Mouse (Mus musculus) embryonic stem cell, embryonic (primary cell): Measurements from ENCODE around the gene Tmem8b.

Experiments used
- CTCF ChIA-PET, 4 experiments: fragments of 300-600 bp in 2 of 4; fragments of 350-600 bp in 2 of 4; sonication (Branson Sonifier 250); formaldehyde crosslinking; loops; one replicate each; lab custom pipeline; 2022; ENCODE audit warnings: inconsistent platforms in 2 of 4; lab: Charles Lee
- POLR2A ChIA-PET, 4 experiments: fragments of 300-600 bp in 2 of 4; fragments of 350-600 bp in 2 of 4; sonication (Branson Sonifier 250); formaldehyde crosslinking; loops; one replicate each; lab custom pipeline; 2022; ENCODE audit warnings: antibody characterized with exemption in 4 of 4, inconsistent platforms in 1 of 4; lab: Charles Lee

The Tmem8b gene

GRCm38 (mm10) chr4:43726228-43726993 lies 57.6 kb downstream of the Tmem8b start:
- ChIA-PET POLR2A (interaction anchor here in 3 of 4 experiments (0.6 to 1.6 kb wide), 7 partner anchors 13 to 286 kb away, joined by 3 to 5 read pairs (median 4); no protein-coding TSS in a partner anchor), CTCF (interaction anchor here (0.5 to 2.6 kb wide), 15 partner anchors 12 to 1238 kb away, joined by 3 to 10 read pairs (median 4); no protein-coding TSS in a partner anchor)

DNA sequence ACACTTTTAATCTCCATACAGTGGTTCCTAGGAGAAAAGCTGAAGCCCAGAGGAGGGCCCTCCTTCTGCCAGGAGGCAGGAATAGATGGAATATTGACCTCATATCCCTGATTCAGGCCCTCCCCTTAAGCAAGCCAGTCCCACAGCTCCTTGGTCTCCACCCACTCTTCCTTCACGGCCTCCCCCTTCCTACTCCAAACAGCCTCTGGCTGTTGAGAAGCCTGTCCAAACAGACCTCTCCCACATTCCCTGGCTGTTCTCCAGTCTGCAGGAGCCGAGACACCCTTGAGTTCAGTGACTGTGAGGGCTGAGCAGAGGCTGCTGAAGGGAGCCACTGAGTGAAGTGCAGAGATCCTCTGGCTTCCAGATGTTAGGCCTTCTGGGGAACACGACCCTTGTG lies 58.2 kb downstream of the Tmem8b start, which contains the start of gene Hrct1:
Gene Hrct1, plus strand, starts transcription at position 194 of the 400 bp plus-strand sequence.
- ChIA-PET POLR2A (interaction anchor here in 2 of 4 experiments (0.8 to 2.3 kb wide), 5 partner anchors 13 to 285 kb away, joined by 3 to 8 read pairs (median 4); no protein-coding TSS in a partner anchor), CTCF (interaction anchor here (0.5 to 2.6 kb wide), 10 partner anchors 34 to 1237 kb away, joined by 3 to 10 read pairs (median 4); no protein-coding TSS in a partner anchor)

DNA sequence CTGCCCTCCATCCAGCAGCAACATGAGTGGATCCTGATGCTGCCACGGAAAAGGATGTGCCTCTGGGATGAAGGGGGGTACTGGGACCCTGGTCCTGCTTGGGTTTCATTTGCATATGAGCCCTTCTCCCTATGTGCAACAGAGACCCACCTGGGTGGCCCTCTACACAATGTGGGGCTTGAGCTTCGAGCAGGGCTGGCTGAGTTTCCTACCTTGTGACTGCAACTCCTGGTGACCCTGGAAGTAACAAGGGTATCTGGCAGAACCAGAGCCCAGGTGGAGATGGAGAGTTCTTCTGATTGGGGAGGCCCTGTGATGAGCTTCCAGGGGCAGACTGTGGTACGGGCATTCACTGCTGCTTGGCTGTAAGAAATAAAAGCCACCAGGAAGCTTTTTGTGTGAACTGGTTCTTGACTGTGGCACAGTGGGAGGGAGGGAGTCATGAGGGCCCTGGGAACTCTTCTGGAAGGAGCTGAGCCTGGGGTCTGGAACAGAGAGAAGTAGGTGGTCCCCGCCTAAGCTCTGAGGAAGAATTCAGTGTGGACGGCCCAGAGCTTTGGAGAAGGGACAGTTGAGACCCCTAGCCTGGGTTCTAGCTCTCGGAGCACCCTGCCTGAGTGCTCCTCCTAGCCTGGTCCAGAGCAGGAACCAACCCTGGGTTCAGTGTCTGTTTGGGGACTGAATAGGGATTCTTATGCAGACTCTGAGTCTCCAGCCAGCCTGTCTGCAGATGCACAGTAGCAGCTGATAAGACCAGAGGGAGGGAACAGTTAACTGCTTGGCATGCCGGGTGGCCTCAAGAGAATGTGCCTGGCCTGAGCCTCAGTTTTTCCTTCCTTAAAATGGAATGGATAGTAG lies 59.2 kb downstream of the Tmem8b start:
- ChIA-PET CTCF (interaction anchor here (0.6 to 2.6 kb wide), 10 partner anchors 32 to 707 kb away, joined by 3 to 10 read pairs (median 3); partner anchors contain the start of genes Gba2 (in 1 of the 4) and Rgp1 (in 1 of the 4)), POLR2A (interaction anchor here in 2 of 4 experiments (1.0 to 2.3 kb wide), 3 partner anchors 15 to 133 kb away, joined by 3 to 8 read pairs (median 4); no protein-coding TSS in a partner anchor)

DNA sequence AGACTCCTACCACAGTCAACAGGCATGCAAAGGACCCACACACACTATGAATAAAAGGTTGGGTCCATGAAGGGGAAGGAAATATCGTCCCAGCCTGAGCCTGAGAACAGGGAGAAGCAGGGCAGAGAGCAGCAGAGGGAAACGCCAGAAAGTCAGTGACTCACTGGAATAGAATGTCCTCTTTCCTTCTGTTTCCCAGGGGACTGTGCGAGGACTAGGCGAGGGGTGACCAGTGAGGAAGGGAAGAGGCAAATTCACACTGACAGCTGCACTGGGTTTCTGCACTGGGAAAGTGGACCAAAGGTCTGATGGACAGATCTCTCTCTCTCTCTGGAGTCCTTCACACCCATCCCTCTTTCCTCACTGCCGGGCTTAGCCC lies 59.8 kb downstream of the Tmem8b start:
- POLR2A ChIA-PET: interaction anchor here in 2 of 4 experiments (1.0 to 2.3 kb wide), 2 partner anchors 14 to 132 kb away, joined by 3 to 8 read pairs; no protein-coding TSS in a partner anchor
- CTCF ChIA-PET: interaction anchor here (0.6 to 2.6 kb wide), 11 partner anchors 17 to 707 kb away, joined by 3 to 10 read pairs (median 3); partner anchors contain the start of genes Gba2 (in 1 of the 4) and Rgp1 (in 1 of the 4)

DNA sequence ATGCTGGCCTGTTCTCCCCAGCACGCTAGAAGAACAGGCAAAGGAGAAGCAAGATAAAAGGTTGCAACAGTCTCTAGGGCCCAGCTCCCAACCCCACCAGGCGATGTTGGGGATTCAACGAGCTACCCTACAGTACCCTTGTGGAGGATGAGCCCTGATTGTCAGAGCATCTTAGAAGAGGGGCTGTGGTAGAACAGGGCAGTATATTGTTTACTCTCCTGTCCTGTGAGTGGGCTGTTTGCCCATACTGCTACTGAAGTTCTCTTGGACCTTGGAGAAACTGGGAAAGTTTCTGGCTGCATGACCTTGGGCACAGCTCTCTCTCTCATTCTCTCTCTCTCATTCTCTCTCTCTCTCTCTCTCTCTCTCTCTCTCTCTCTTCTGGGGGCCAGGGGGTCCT lies 60.4 kb downstream of the Tmem8b start:
- CTCF ChIA-PET: interaction anchor here in 3 of 4 experiments (0.6 to 2.6 kb wide), 9 partner anchors 16 to 197 kb away, joined by 3 to 14 read pairs (median 4); partner anchors contain the start of gene Olfr71 (in 1 of the 3)
- POLR2A ChIA-PET: interaction anchor here in 1 of 4 experiments (2.3 kb wide), 1 partner anchor 13 kb away, joined by 8 read pairs; no protein-coding TSS in a partner anchor

DNA sequence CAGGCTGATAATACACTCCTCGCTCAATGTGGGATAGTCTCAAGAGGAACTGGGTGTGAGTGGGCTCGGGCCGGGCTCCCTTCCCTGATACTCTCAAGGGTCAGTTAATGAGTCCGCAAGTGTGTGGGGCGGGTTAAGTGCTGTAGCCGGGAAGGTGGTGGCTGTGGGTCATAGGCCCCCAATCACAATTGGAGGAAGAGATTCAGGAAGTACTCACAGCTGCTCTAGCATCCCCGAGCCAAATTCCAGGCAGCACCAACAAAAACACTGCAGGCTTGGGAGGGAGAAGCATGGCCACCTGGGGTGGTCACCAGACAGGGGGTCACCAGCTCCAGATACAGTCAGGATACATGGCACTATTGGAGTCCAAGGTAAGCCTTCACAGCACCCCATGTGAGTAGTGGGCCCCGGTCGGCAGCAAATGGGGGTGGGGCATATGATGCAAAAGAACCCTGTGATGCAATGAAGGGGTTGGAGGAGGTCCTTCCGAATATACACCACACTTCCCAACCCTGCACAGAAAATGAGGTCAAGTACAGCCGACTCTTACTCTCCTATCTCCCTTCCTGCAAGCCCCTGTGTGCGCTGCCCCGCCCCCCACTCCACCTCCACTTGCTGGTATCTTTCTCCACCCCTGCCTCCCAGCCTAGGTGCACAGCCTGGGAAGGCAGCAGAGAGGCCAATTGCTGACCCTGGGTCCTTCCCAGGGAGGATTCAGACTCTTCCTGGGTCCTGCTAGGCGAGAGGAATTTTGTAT lies 61.2 kb downstream of the Tmem8b start, which contains the start of gene Spaar:
Gene Spaar, plus strand, starts transcription at position 241 of the 757 bp plus-strand sequence.
- POLR2A ChIA-PET: interaction anchor here in 2 of 4 experiments (0.6 to 1.2 kb wide), 2 partner anchors 10 to 732 kb away, joined by 3 to 4 read pairs; no protein-coding TSS in a partner anchor
- CTCF ChIA-PET: interaction anchor here (0.5 to 2.1 kb wide), 24 partner anchors 9 to 940 kb away, joined by 3 to 16 read pairs (median 4); partner anchors contain the start of gene Arhgef39 (in 1 of the 4)

- POLR2A ChIA-PET: interaction anchor here in 3 of 4 experiments (0.7 to 1.6 kb wide), 8 partner anchors 9 to 150 kb away, joined by 3 to 5 read pairs (median 3); no protein-coding TSS in a partner anchor
- CTCF ChIA-PET: interaction anchor here (0.5 to 2.1 kb wide), 39 partner anchors 10 to 939 kb away, joined by 3 to 16 read pairs (median 4); partner anchors contain the start of gene Arhgef39 (in 1 of the 4)
Observed at GRCm38 (mm10) chr4:43730750-43731297, 62.1 kb downstream of the Tmem8b start.

DNA sequence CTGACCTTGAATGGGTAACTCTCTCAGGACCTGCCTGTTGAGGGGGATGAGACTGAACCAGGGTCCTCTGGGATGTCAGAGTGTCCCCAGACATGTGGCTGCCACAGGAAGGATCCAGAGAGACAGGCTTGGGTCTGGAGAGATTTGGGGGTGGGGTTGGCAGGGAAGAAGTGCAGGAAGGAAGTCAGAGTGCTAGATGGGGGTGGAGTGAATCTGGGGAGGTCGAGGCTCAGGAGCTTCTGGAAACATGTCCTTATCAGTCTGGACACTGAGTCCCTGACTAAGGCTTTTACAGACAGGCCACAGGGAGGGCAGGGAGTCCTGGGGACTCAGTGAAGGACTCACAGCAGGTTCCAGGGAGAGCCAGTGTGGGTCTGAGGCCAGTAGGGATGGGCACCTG lies 63.4 kb downstream of the Tmem8b start:
- POLR2A ChIA-PET: interaction anchor here in 2 of 4 experiments (0.7 to 1.6 kb wide), 6 partner anchors 8 to 380 kb away, joined by 3 read pairs; no protein-coding TSS in a partner anchor

GRCm38 (mm10) chr4:43733186-43733585 lies 64.4 kb downstream of the Tmem8b start:
- POLR2A ChIA-PET: interaction anchor here in 2 of 4 experiments (0.6 to 0.9 kb wide), 2 partner anchors 8 to 1257 kb away, joined by 3 read pairs; no protein-coding TSS in a partner anchor
- CTCF ChIA-PET: interaction anchor here in 2 of 4 experiments (0.7 to 1.3 kb wide), 2 partner anchors 13 to 1773 kb away, joined by 4 to 5 read pairs; no protein-coding TSS in a partner anchor

More for the DNA sequence above, 63.4 kb downstream of the Tmem8b start:
- CTCF ChIA-PET: interaction anchor here (0.6 to 2.1 kb wide), 9 partner anchors 11 to 194 kb away, joined by 3 to 11 read pairs (median 5); no protein-coding TSS in a partner anchor

DNA sequence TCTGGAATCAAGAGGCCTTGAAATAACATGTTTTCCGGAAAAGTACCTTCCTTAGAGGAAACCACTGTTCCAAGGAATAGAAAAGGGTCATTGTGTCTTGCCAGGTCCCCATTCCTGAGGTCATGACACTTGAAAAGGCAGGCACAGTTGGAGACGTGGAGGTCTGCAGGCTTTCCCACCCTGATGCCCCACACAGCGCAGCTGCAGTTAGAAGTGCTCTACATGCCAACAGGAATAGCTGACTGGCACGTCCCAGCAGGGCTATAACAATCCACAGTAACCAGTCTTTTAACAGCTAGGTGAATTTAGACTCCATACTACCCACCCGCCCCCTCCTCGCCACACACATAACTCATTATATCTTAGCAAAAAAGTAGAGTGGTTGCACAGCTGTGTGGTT lies 68.4 kb downstream of the Tmem8b start:
- ChIA-PET CTCF (interaction anchor here in 3 of 4 experiments (1.0 to 1.5 kb wide), 5 partner anchors 23 to 210 kb away, joined by 3 read pairs; no protein-coding TSS in a partner anchor), POLR2A (interaction anchor here in 1 of 4 experiments (0.6 kb wide), 1 partner anchor 23 kb away, joined by 3 read pairs; no protein-coding TSS in a partner anchor)

DNA sequence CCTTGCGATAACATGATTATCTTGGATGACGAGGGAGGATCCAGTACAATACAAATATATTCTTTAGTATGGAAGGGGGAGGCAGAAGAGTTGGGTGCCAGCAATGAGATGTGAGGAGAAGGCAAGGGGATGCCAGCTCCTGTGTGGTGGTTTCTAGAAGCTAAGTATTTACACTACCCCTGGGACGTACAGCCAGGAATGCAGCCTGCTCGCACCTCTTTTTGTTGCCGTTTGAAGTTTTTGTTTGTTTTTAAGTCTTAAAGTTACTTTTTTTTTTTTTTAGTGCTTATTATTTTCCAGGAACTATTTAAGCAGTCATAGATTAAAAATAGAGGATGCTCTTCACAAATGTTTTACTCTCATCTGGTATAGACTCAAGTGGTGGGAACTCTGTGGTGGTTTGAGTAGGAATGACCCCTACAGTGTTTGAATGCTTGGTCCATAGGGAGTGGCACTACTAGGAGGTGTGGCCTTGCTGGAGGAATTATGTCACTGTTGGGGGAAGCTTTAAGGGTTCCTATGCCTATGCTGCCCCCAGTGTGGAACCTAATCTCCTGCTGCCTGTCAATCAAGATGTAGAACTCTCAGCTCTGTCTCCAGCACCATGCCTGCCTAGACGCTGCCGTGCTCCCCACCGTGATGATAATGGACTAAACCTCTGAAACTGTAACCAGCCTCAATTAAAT lies 70.4 kb downstream of the Tmem8b start:
- ChIA-PET CTCF (interaction anchor here in 2 of 4 experiments (0.5 to 1.2 kb wide), 2 partner anchors 21 kb away, joined by 3 to 6 read pairs; no protein-coding TSS in a partner anchor), POLR2A (interaction anchor here in 3 of 4 experiments (0.6 to 1.8 kb wide), 4 partner anchors 8 to 113 kb away, joined by 3 to 5 read pairs (median 4); partner anchors contain the start of gene Hrct1 (in 1 of the 3))

- CTCF ChIA-PET: interaction anchor here in 3 of 4 experiments (1.0 to 2.0 kb wide), 6 partner anchors 16 to 184 kb away, joined by 3 to 7 read pairs (median 4); no protein-coding TSS in a partner anchor
- POLR2A ChIA-PET: interaction anchor here in 1 of 4 experiments (0.9 to 1.1 kb wide), 3 partner anchors 9 to 43 kb away, joined by 3 read pairs; no protein-coding TSS in a partner anchor
Observed at GRCm38 (mm10) chr4:43741526-43741925, 72.8 kb downstream of the Tmem8b start.
